Mouse (Mus musculus): ENCODE measurements around the gene Gipc2. TPM values are rescaled to one million over a fixed set of nuclear protein-coding genes. Genes with fewer than 3 reads are reported as not detected.
"Not testable (repeated sequence)": the region's sequence is repeated elsewhere in the genome, so short reads cannot be mapped to it uniquely, and the experiment has no call there.

The Gipc2 gene
- total RNA-seq (2021), result 1 to 10 TPM; 1.3 to 2.8 TPM
- long read RNA-seq, partial matches to known transcripts, result 0 of 4 reads
- long read RNA-seq, other reads (novel, unspliced or antisense), result 0 of 4 reads

GRCm38 (mm10) chr3:152166099-152166423, at the start of gene Gipc2:
Gene Gipc2, minus strand, starts transcription at chr3:152166230.
- DNase-seq (ENCODE audit: low spot score in 2 of 2), result no peak

GRCm38 (mm10) chr3:152213416-152213815, 47.4 kb upstream of the Gipc2 start:
- DNase-seq (ENCODE audit: low spot score in 2 of 2), result no peak

- no peak for DNase-seq (ENCODE audit: low spot score in 2 of 2)
These were observed 45.8 kb upstream of the Gipc2 start for GRCm38 (mm10) chr3:152211731-152212279.

GRCm38 (mm10) chr3:152210728-152211391, 44.8 kb upstream of the Gipc2 start:
- peak; percentile 75 to 80 for DNase-seq (ENCODE audit: low spot score in 2 of 2)

GRCm38 (mm10) chr3:152209967-152210634, 44.1 kb upstream of the Gipc2 start, which contains the start of the genes Dnajb4 and Fubp1:
Gene Dnajb4, minus strand, starts transcription at chr3:152210302.
Gene Fubp1, plus strand, starts transcription at chr3:152210422.
- peak; percentile 99 to 100 for DNase-seq (ENCODE audit: low spot score in 2 of 2)

- DNase-seq (ENCODE audit: low spot score in 2 of 2), result peak in 1 of 2 experiments; percentile 22
These were observed 43.3 kb upstream of the Gipc2 start for GRCm38 (mm10) chr3:152209177-152209966.

- DNase-seq (ENCODE audit: low spot score in 2 of 2), result no peak
These were observed 42.3 kb upstream of the Gipc2 start for GRCm38 (mm10) chr3:152208096-152208885.

GRCm38 (mm10) chr3:152207156-152207555, 41.1 kb upstream of the Gipc2 start:
- DNase-seq (ENCODE audit: low spot score in 2 of 2), result no peak

GRCm38 (mm10) chr3:152204577-152204976, 38.5 kb upstream of the Gipc2 start:
- DNase-seq (ENCODE audit: low spot score in 2 of 2), result no peak

GRCm38 (mm10) chr3:152203996-152204395, 38.0 kb upstream of the Gipc2 start:
- DNase-seq (ENCODE audit: low spot score in 2 of 2), result no peak

GRCm38 (mm10) chr3:152203411-152203810, 37.4 kb upstream of the Gipc2 start:
- no peak for DNase-seq (ENCODE audit: low spot score in 2 of 2)

- no peak for DNase-seq (ENCODE audit: low spot score in 2 of 2)
These were observed 36.9 kb upstream of the Gipc2 start for GRCm38 (mm10) chr3:152202942-152203341.

- no peak for DNase-seq (ENCODE audit: low spot score in 2 of 2)
These were observed 35.6 kb upstream of the Gipc2 start for GRCm38 (mm10) chr3:152201651-152202050.

GRCm38 (mm10) chr3:152201181-152201580, 35.2 kb upstream of the Gipc2 start:
- no peak for DNase-seq (ENCODE audit: low spot score in 2 of 2)

GRCm38 (mm10) chr3:152199125-152199524, 33.1 kb upstream of the Gipc2 start:
- DNase-seq (ENCODE audit: low spot score in 2 of 2), result no peak

- DNase-seq (ENCODE audit: low spot score in 2 of 2), result not testable (repeated sequence)
These were observed 31.2 kb upstream of the Gipc2 start for GRCm38 (mm10) chr3:152197246-152197645.

- DNase-seq (ENCODE audit: low spot score in 2 of 2), result peak; percentile 74 to 81
These were observed 27.6 kb upstream of the Gipc2 start for GRCm38 (mm10) chr3:152193635-152194097.

GRCm38 (mm10) chr3:152193177-152193576, 27.1 kb upstream of the Gipc2 start:
- no peak for DNase-seq (ENCODE audit: low spot score in 2 of 2)

- no peak for DNase-seq (ENCODE audit: low spot score in 2 of 2)
These were observed 26.4 kb upstream of the Gipc2 start for GRCm38 (mm10) chr3:152192238-152192931.

- DNase-seq (ENCODE audit: low spot score in 2 of 2), result no peak
These were observed 25.8 kb upstream of the Gipc2 start for GRCm38 (mm10) chr3:152191791-152192237.
